Mouse (Mus musculus) urinary bladder, postnatal 14 days (tissue): Measurements from ENCODE around the gene Dpp7.

Experiments
- DNase-seq: peaks from one replicate; pipeline ENCODE4 v3.0.0; 2021; ENCODE audit warnings: low spot score

Gene Dpp7

GRCm38 (mm10) chr2:25356208-25357079, at the start of gene Dpp7:
TSS of gene Dpp7 (minus strand) at chr2:25356359.
- peak; percentile 74 for DNase-seq

- no peak for DNase-seq
These were observed 47.8 kb upstream of the Dpp7 start for GRCm38 (mm10) chr2:25403994-25404393.

- DNase-seq, result peak; percentile 74
These were observed 46.9 kb upstream of the Dpp7 start for GRCm38 (mm10) chr2:25402972-25403601.

GRCm38 (mm10) chr2:25402377-25402971, 46.3 kb upstream of the Dpp7 start:
- peak; percentile 90 for DNase-seq

- DNase-seq, result peak; percentile 73
These were observed 44.6 kb upstream of the Dpp7 start for GRCm38 (mm10) chr2:25400764-25401163.

GRCm38 (mm10) chr2:25400291-25400690, 44.1 kb upstream of the Dpp7 start:
- DNase-seq, result no peak

GRCm38 (mm10) chr2:25399051-25399450, 42.9 kb upstream of the Dpp7 start, which contains the start of gene Npdc1:
TSS of gene Npdc1 (plus strand) at chr2:25399351.
- DNase-seq, result no peak

- DNase-seq, result no peak
These were observed 41.9 kb upstream of the Dpp7 start for GRCm38 (mm10) chr2:25398065-25398464.

- no peak for DNase-seq
These were observed 40.9 kb upstream of the Dpp7 start for GRCm38 (mm10) chr2:25397010-25397409.

- DNase-seq, result no peak
These were observed 40.4 kb upstream of the Dpp7 start for GRCm38 (mm10) chr2:25396597-25396983.

- DNase-seq, result peak; percentile 68
These were observed 39.8 kb upstream of the Dpp7 start, which contains the start of gene Entpd2 for GRCm38 (mm10) chr2:25395721-25396596. TSS of gene Entpd2 (plus strand) at chr2:25395874.

GRCm38 (mm10) chr2:25394281-25395221, 38.4 kb upstream of the Dpp7 start:
- peak; percentile 57 for DNase-seq

- no peak for DNase-seq
These were observed 35.1 kb upstream of the Dpp7 start for GRCm38 (mm10) chr2:25391266-25391665.

GRCm38 (mm10) chr2:25384492-25384891, 28.3 kb upstream of the Dpp7 start:
- no peak for DNase-seq

GRCm38 (mm10) chr2:25376589-25376988, 20.4 kb upstream of the Dpp7 start:
- DNase-seq, result peak; percentile 72

- no peak for DNase-seq
These were observed 17.3 kb upstream of the Dpp7 start for GRCm38 (mm10) chr2:25373431-25373830.

GRCm38 (mm10) chr2:25372644-25373391, 16.7 kb upstream of the Dpp7 start:
- no peak for DNase-seq

- DNase-seq, result peak; percentile 87
These were observed 15.8 kb upstream of the Dpp7 start, which contains the start of gene Sapcd2 for GRCm38 (mm10) chr2:25371764-25372643. TSS of gene Sapcd2 (plus strand) at chr2:25372321.

GRCm38 (mm10) chr2:25369996-25370395, 13.8 kb upstream of the Dpp7 start:
- no peak for DNase-seq
